Mouse (Mus musculus) hindbrain, embryonic 11.5 days (tissue): ENCODE data around the gene Bsg. TPM values are rescaled to one million over a fixed set of nuclear protein-coding genes. Genes with fewer than 3 reads are reported as not detected.

Experiments
- ATAC-seq: fragments of 200-750 bp; cut with Nextera tagmentation; 2 replicates; pipeline ENCODE4 v1.8.0; 2017; ENCODE audit warnings: mild to moderate bottlenecking, moderate TSS enrichment, moderate library complexity; ENCODE audit not compliant: low FRiP score
- DNase-seq: peaks from one replicate; pipeline ENCODE4 v3.0.0-alpha.2; 2015; ENCODE audit warnings: low spot score
- H3K27ac ChIP-seq: fragments of 300-500 bp; sonication (generic); 2 replicates; pipeline ENCODE4 v1.5.1; 2014; ENCODE audit warnings: mild to moderate bottlenecking, low read depth, low read length
- H3K27me3 ChIP-seq: fragments of 300-500 bp; sonication (generic); 2 replicates; pipeline ENCODE4 v1.6.1; 2014; ENCODE audit warnings: mild to moderate bottlenecking, low read length, moderate library complexity, mixed read lengths; ENCODE audit not compliant: control insufficient read depth, insufficient read depth
- H3K36me3 ChIP-seq: fragments of 300-500 bp; sonication (generic); 2 replicates; pipeline ENCODE4 v1.6.1; 2014; ENCODE audit warnings: mild to moderate bottlenecking, low read length, moderate library complexity, mixed read lengths; ENCODE audit not compliant: control insufficient read depth, insufficient read depth
- H3K4me1 ChIP-seq: fragments of 300-500 bp; sonication (generic); replicated peaks from 2 replicates; pipeline ENCODE4 v1.6.1; 2014; ENCODE audit warnings: low read length, mixed read lengths; ENCODE audit not compliant: control insufficient read depth, insufficient read depth
- H3K4me2 ChIP-seq: fragments of 300-500 bp; sonication (generic); replicated peaks from 2 replicates; pipeline ENCODE4 v1.6.1; 2014; ENCODE audit warnings: mild to moderate bottlenecking, low read depth, low read length
- H3K4me3 ChIP-seq: fragments of 300-500 bp; sonication (generic); 2 replicates; pipeline ENCODE4 v1.5.1; 2014; ENCODE audit warnings: low read depth, low read length
- H3K9ac ChIP-seq: fragments of 300-500 bp; sonication (generic); 2 replicates; pipeline ENCODE4 v1.6.1; 2014; ENCODE audit warnings: low read depth, low read length
- H3K9me3 ChIP-seq: fragments of 300-500 bp; sonication (generic); 2 replicates; pipeline ENCODE4 v1.6.1; 2016; ENCODE audit warnings: low read length; ENCODE audit not compliant: control insufficient read depth
- WGBS: fragments of 180-500 bp; shearing (Covaris S2); extraction: QIAGEN DNeasy Blood & Tissue Kit; methylation state at CpG from one replicate; pipeline ENCODE4 v1.1.7; 2014; 5-methylcytosine and 5-hydroxymethylcytosine counted together
- polyA plus RNA-seq: library from polyadenylated mRNA; unstranded; fragments of >200 nt; fragmentation: Nextera tagmentation; extraction: Ambion mirVana; gene quantifications from 2 replicates; pipeline ENCODE4 v1.2.1, GENCODE M21; 2014

Gene Bsg
- polyA plus RNA-seq, 1 experiment from 2014 or later = 595 TPM

GRCm38 (mm10) chr10:79686691-79687090 is 17.6 kb upstream of the Bsg start:
- Histone ChIP-seq H3K4me2 (no peak overlapping the region), H3K27ac (no peak overlapping the region), H3K9ac (no peak overlapping the region), H3K36me3 (peaks cover 19% of the 10 kb centered on the region), H3K27me3 (no peaks in the 10 kb centered on the region), H3K9me3 (no peaks in the 10 kb centered on the region), H3K4me3 (no peak overlapping the region), H3K4me1 (peaks cover 6% of the 10 kb centered on the region; the same call in 1 of the 2 replicates)
- ATAC-seq = no peak
- 100% methylated on average over 1 of the region's 1 CpGs for WGBS
- no peak for DNase-seq

DNA sequence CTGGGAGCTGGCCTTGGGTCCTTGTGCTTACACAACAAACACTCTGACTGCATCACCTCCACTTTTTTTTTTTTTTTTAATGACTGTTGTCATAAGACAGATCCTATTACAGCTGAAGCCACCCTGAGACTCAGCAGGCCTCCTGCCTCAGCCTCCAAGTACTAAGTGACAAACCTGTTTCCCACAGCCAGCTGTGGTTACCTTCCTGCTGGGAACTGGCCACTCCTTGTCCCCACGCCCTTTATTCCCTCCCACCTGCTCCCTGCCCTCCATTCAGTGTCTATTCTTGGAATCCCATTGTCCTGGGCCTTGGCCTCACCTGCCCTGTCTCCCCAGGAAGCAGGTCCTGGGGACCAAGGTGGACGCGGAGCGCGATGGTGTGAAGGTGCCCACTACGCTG is 16.8 kb upstream of the Bsg start:
- Histone ChIP-seq H3K4me2 (no peak overlapping the region), H3K9ac (no peak overlapping the region), H3K27ac (no peak overlapping the region), H3K9me3 (no peaks in the 10 kb centered on the region), H3K27me3 (no peaks in the 10 kb centered on the region), H3K4me1 (peaks cover 6% of the 10 kb centered on the region; the same call in 1 of the 2 replicates), H3K4me3 (no peak overlapping the region), H3K36me3 (peaks cover 19% of the 10 kb centered on the region)
- ATAC-seq (no peak), DNase-seq (no peak)
- 97% methylated on average over 6 of the region's 6 CpGs for WGBS

- Histone ChIP-seq H3K27ac (no peak within 1 kb of the TSS), H3K4me1 (no peaks in the 10 kb centered on the region; the same call in 1 of the 2 replicates), H3K9me3 (no peaks in the 10 kb centered on the region), H3K27me3 (no peaks in the 10 kb centered on the region), H3K4me2 (no peak within 1 kb of the TSS), H3K9ac (no peak within 1 kb of the TSS), H3K4me3 (no peak within 1 kb of the TSS), H3K36me3 (peaks cover 19% of the 10 kb centered on the region)
- 83% methylated on average over 4 of the region's 4 CpGs for WGBS
- ATAC-seq = no peak
- no peak for DNase-seq
These were observed 15.6 kb upstream of the Bsg start, which contains the start of gene Gzmm for GRCm38 (mm10) chr10:79688720-79689119. Gzmm (plus strand) TSS chr10:79689020.

- peaks cover 17% of the 10 kb centered on the region for H3K36me3 ChIP-seq
- no peak overlapping the region for H3K9ac ChIP-seq
- WGBS = 94% methylated on average over 3 of the region's 3 CpGs
These were observed 15.1 kb upstream of the Bsg start for GRCm38 (mm10) chr10:79689178-79689577.

DNA sequence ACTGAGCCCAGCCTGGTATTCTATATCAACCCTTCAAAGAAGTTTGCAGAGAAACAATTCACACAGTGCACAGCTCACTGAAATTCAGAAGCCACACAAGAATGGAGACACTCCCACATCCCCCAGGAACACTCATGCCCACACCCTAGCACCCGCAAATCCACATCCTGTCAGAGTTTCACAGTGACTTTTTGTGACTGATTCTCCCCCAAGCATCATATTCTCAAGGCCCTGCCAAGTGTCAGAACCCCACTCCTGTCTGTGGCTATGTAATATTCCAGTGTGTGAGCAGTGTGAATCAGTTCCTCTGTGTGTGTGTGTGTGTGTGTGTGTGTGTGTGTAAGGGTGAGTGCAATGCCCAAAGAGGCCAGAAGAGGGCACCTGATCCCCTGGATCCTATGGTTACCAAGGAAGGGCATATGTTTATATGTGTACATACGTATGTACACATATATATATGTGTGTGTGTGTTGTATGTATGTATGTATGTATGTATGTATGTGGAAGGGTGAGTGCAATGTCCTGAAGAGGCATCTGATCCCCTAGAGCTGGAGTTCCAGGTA is 12.2 kb upstream of the Bsg start:
- H3K27ac ChIP-seq = no peak overlapping the region
- ATAC-seq = no peak
- H3K4me1 ChIP-seq = no peaks in the 10 kb centered on the region
- no peak for DNase-seq
- H3K36me3 ChIP-seq = peaks cover 11% of the 10 kb centered on the region
- no peak overlapping the region for H3K4me2 ChIP-seq
- no peaks in the 10 kb centered on the region for H3K9me3 ChIP-seq
- no peaks in the 10 kb centered on the region for H3K27me3 ChIP-seq
- H3K9ac ChIP-seq = no peak overlapping the region
- H3K4me3 ChIP-seq = no peak overlapping the region
- WGBS = 98% methylated on average over 2 of the region's 2 CpGs

More at GRCm38 (mm10) chr10:79689178-79689577, 15.1 kb upstream of the Bsg start:
- H3K27me3 ChIP-seq = no peaks in the 10 kb centered on the region
- DNase-seq = no peak
- H3K27ac ChIP-seq = no peak overlapping the region
- no peak for ATAC-seq
- no peak overlapping the region for H3K4me3 ChIP-seq
- no peaks in the 10 kb centered on the region for H3K9me3 ChIP-seq
- H3K4me1 ChIP-seq = no peaks in the 10 kb centered on the region
- no peak overlapping the region for H3K4me2 ChIP-seq

DNA sequence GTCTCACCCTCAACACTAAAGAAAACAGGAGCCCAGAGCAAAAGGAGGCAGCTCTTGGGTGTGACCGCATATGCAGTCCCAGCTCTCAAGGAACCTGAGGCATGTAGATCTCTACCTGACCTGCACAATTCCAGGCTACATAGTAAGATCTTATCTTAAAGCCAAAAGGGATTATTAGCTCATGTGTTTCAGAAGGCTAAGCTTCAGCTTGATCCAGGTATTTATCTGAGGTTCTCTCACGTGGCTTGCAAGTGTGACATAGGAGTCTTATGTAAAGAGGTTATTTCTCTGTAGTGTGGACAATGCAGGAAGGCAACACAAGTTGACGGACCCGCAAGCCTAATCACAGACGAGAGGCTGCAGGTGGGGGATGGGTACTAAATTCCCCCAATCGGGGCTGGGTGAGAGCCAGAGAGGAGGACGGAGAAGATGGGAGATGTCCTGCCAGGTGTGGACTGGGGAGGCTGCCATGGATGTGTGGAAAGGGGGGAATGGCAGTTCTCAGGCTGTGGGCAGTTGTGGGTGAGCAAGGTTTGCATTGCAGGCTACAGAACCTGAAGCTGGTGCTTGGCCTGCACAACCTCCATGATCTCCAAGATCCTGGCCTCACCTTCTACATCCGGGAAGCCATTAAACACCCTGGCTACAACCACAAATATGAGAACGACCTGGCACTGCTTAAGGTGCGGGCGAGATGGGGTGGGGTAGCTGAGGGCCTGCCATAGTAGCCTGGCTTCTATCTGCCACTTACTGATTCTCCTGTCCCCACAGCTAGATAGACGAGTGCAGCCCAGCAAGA is 10.5 kb upstream of the Bsg start:
- DNase-seq = no peak
- no peaks in the 10 kb centered on the region for H3K27me3 ChIP-seq
- 83% methylated on average over 12 of the region's 12 CpGs for WGBS
- H3K4me1 ChIP-seq = no peaks in the 10 kb centered on the region
- 0 out of 2 replicates have a peak, but pooled peaks cover 3% of the 10 kb centered on the region for H3K36me3 ChIP-seq
- no peak overlapping the region for H3K27ac ChIP-seq
- no peak overlapping the region for H3K4me3 ChIP-seq
- no peak overlapping the region for H3K4me2 ChIP-seq
- H3K9me3 ChIP-seq = no peaks in the 10 kb centered on the region
- no peak for ATAC-seq
- H3K9ac ChIP-seq = no peak overlapping the region

- H3K9me3 ChIP-seq = no peaks in the 10 kb centered on the region
- no peaks in the 10 kb centered on the region for H3K27me3 ChIP-seq
- no peak overlapping the region for H3K4me2 ChIP-seq
- H3K36me3 ChIP-seq = no peaks in the 10 kb centered on the region
- no peak overlapping the region for H3K9ac ChIP-seq
- 85% methylated on average over 6 of the region's 6 CpGs for WGBS
- H3K4me3 ChIP-seq = no peak overlapping the region
- ATAC-seq = no peak
- no peak overlapping the region for H3K27ac ChIP-seq
- H3K4me1 ChIP-seq = no peaks in the 10 kb centered on the region
- DNase-seq = no peak
These were observed 10.0 kb upstream of the Bsg start for GRCm38 (mm10) chr10:79694379-79694655.

- DNase-seq = peak; percentile 76
- ATAC-seq = peak; percentile 36
These were observed 8.8 kb upstream of the Bsg start for GRCm38 (mm10) chr10:79695231-79696128.

More at GRCm38 (mm10) chr10:79695231-79696128, 8.8 kb upstream of the Bsg start:
- H3K27ac ChIP-seq = no peak overlapping the region
- H3K4me2 ChIP-seq = no peak overlapping the region
- H3K36me3 ChIP-seq = no peaks in the 10 kb centered on the region
- H3K9me3 ChIP-seq = no peaks in the 10 kb centered on the region
- H3K9ac ChIP-seq = no peak overlapping the region
- H3K4me3 ChIP-seq = no peak overlapping the region
- 65% methylated on average over 13 of the region's 13 CpGs for WGBS
- no peaks in the 10 kb centered on the region for H3K27me3 ChIP-seq
- no peaks in the 10 kb centered on the region for H3K4me1 ChIP-seq
